Mouse (Mus musculus) forebrain, embryonic 12.5 days (tissue): ENCODE measurements around the gene Eva1c. TPM values are rescaled to one million over a fixed set of nuclear protein-coding genes. Genes with fewer than 3 reads are reported as not detected.

Source experiments
- ATAC-seq: fragments of 200-750 bp; cut with Nextera tagmentation; 2 replicates; pipeline ENCODE4 v1.8.0; 2017; ENCODE audit warnings: moderate TSS enrichment; ENCODE audit not compliant: low FRiP score
- H3K27ac ChIP-seq: fragments of 300-500 bp; sonication (generic); 2 replicates; pipeline ENCODE4 v1.5.1; 2016; ENCODE audit warnings: mild to moderate bottlenecking
- H3K27me3 ChIP-seq: fragments of 300-500 bp; sonication (generic); 2 replicates; pipeline ENCODE4 v1.6.1; 2016; ENCODE audit warnings: mild to moderate bottlenecking
- H3K36me3 ChIP-seq: fragments of 300-500 bp; sonication (generic); replicated peaks from 2 replicates; pipeline ENCODE4 v1.6.1; 2016; ENCODE audit warnings: mild to moderate bottlenecking
- H3K4me1 ChIP-seq: fragments of 300-500 bp; sonication (generic); 2 replicates; pipeline ENCODE4 v1.6.1; 2016
- H3K4me2 ChIP-seq: fragments of 300-500 bp; sonication (generic); 2 replicates; pipeline ENCODE4 v1.6.1; 2016; ENCODE audit warnings: mild to moderate bottlenecking, moderate library complexity
- H3K4me3 ChIP-seq: fragments of 300-500 bp; sonication (generic); replicated peaks from 2 replicates; pipeline ENCODE4 v1.5.1; 2016; ENCODE audit warnings: mild to moderate bottlenecking
- H3K9ac ChIP-seq: fragments of 300-500 bp; sonication (generic); 2 replicates; pipeline ENCODE4 v1.6.1; 2016; ENCODE audit warnings: mild to moderate bottlenecking
- H3K9me3 ChIP-seq: fragments of 300-500 bp; sonication (generic); 2 replicates; pipeline ENCODE4 v1.6.1; 2016
- WGBS: fragments of 180-500 bp; shearing (Covaris S2); methylation state at CpG from one replicate; pipeline ENCODE4 v1.1.7; 2016; 5-methylcytosine and 5-hydroxymethylcytosine counted together
- polyA plus RNA-seq: library from polyadenylated mRNA; unstranded; fragments of >200 nt; fragmentation: Nextera tagmentation; extraction: Ambion mirVana; gene quantifications from 2 replicates; pipeline ENCODE4 v1.2.1, GENCODE M21; 2016

The Eva1c gene
- polyA plus RNA-seq, 1 experiment from 2014 or later: 3.6 TPM

GRCm38 (mm10) chr16:90829136-90829535 lies 2.6 kb downstream of the Eva1c start:
- peaks cover 64% of the 10 kb centered on the region for H3K27me3 ChIP-seq
- ATAC-seq: no peak
- no peak overlapping the region for H3K4me2 ChIP-seq
- H3K4me1 ChIP-seq: peaks cover 46% of the 10 kb centered on the region
- no peak overlapping the region for H3K27ac ChIP-seq
- 83% methylated on average over 7 of the region's 7 CpGs for WGBS
- H3K4me3 ChIP-seq: no peak overlapping the region
- no peaks in the 10 kb centered on the region for H3K36me3 ChIP-seq
- no peak overlapping the region for H3K9ac ChIP-seq
- H3K9me3 ChIP-seq: no peaks in the 10 kb centered on the region

- Histone ChIP-seq H3K36me3 (no peaks in the 10 kb centered on the region), H3K4me2 (peak overlapping the region; percentile 98), H3K4me1 (peaks cover 46% of the 10 kb centered on the region), H3K27me3 (peaks cover 70% of the 10 kb centered on the region), H3K9ac (peak overlapping the region; percentile 66), H3K27ac (no peak overlapping the region), H3K4me3 (peak overlapping the region; percentile 50), H3K9me3 (no peaks in the 10 kb centered on the region)
- under 1% methylated on average over 45 of the region's 45 CpGs for WGBS
- ATAC-seq: peak; percentile 82
Measured at GRCm38 (mm10) chr16:90829894-90830685, 3.6 kb downstream of the Eva1c start.

GRCm38 (mm10) chr16:90830686-90831439 lies 4.3 kb downstream of the Eva1c start:
- Histone ChIP-seq H3K9me3 (no peaks in the 10 kb centered on the region), H3K27me3 (peaks cover 68% of the 10 kb centered on the region), H3K9ac (peak overlapping the region; percentile 66), H3K36me3 (no peaks in the 10 kb centered on the region), H3K4me2 (peak overlapping the region; percentile 98), H3K4me1 (peaks cover 46% of the 10 kb centered on the region), H3K27ac (no peak overlapping the region), H3K4me3 (peak overlapping the region; percentile 50)
- ATAC-seq: peak; percentile 76
- under 1% methylated on average over 67 of the region's 67 CpGs for WGBS

- Histone ChIP-seq H3K4me2 (peak overlapping the region; percentile 98), H3K4me3 (peak overlapping the region; percentile 50), H3K27ac (no peak overlapping the region), H3K9me3 (no peaks in the 10 kb centered on the region), H3K27me3 (peaks cover 68% of the 10 kb centered on the region), H3K4me1 (peaks cover 46% of the 10 kb centered on the region), H3K9ac (0 out of 2 replicates have a peak overlapping the region, but pooled peaks have one; percentile 66), H3K36me3 (no peaks in the 10 kb centered on the region)
- WGBS: 17% methylated on average over 15 of the region's 15 CpGs
- ATAC-seq: no peak
Measured at GRCm38 (mm10) chr16:90831676-90832075, 5.2 kb downstream of the Eva1c start.

DNA sequence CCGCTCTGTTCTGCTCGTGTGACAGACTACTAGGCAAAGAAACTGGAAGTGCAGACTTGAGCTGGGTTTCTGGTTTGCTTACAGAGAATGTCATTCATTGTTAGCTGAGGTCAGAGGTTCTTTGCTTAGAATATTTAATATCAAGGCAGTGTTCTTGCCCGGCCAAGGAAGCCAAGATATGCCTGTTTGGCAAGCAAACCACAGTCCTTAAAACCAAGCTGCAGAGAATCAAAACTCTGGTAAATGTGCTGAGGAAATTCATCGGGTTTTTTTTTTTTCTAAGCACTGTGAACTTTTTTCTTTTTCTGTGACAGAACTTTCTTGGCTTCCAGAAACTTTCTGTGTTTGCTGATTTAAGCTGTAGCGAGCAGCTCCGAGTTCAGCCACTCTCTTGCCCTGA lies 6.0 kb downstream of the Eva1c start:
- H3K9me3 ChIP-seq: no peaks in the 10 kb centered on the region
- no peaks in the 10 kb centered on the region for H3K36me3 ChIP-seq
- peak overlapping the region; percentile 98 for H3K4me2 ChIP-seq
- H3K27me3 ChIP-seq: peaks cover 68% of the 10 kb centered on the region
- no peak overlapping the region for H3K9ac ChIP-seq
- no peak for ATAC-seq
- no peak overlapping the region for H3K4me3 ChIP-seq
- 57% methylated on average over 6 of the region's 6 CpGs for WGBS
- H3K27ac ChIP-seq: no peak overlapping the region
- H3K4me1 ChIP-seq: peaks cover 46% of the 10 kb centered on the region

DNA sequence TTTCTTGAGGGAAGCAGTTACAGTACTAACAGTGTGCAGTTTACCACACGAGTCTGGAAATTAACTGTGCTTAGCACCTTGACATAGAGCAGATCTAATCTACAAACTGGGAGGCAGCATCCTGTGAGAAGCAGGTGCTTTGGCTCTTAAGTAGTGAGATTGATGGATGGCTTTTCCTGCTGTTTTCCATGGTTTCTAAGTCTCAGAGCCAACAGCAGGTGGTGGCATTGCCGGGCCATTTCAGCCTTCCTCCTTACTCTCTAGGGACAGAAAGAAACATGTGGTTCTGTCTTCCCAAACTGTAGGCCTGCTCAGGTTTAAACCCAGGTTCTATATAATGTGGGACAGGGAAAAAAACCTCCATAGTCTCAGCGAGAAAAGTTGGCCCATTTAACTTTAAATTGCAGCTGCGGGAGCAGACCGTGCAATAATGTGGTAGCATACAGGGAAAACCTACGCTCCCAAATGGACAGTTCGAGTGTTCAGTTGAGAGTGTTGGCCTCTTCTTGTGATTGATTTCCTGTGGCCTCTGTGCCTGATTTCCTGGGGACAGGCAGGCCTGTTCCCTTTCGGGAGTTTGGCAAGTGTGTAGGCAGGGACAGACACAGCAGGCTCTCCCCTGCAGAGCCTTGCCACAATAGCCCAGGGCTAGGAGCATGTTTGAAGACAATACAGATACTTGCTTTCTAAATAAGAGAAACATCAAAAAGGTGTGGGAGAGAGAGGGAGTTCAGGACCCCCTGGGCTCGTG lies 6.7 kb downstream of the Eva1c start:
- no peak overlapping the region for H3K4me3 ChIP-seq
- H3K4me1 ChIP-seq: peaks cover 46% of the 10 kb centered on the region
- ATAC-seq: no peak
- no peak overlapping the region for H3K9ac ChIP-seq
- H3K4me2 ChIP-seq: peak overlapping the region; percentile 2; the same call in 1 of the 2 replicates
- 29% methylated on average over 9 of the region's 9 CpGs for WGBS
- H3K9me3 ChIP-seq: no peaks in the 10 kb centered on the region
- H3K27ac ChIP-seq: peak overlapping the region; percentile 9
- H3K27me3 ChIP-seq: peaks cover 65% of the 10 kb centered on the region
- no peaks in the 10 kb centered on the region for H3K36me3 ChIP-seq

DNA sequence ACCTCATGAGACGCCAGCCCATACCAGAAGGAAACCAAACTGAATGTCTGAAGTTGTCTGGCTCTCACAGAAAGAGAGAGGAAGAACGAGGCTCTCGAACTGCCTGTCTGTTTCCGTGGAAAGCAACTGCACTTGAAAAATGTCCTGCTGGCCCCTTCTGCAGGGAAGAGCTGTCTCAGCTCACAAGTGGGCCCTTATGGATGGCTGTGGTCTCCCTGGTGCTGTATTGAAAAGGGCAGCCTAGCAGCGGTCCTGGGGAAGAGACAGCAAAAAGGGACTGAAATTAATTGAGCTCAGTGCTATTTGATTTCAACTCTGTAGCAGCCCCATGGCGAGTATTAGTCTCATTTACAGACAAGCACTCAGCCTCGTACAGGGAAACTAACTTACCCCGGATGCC lies 10.9 kb downstream of the Eva1c start:
- Histone ChIP-seq H3K4me2 (no peak overlapping the region), H3K36me3 (no peaks in the 10 kb centered on the region), H3K4me3 (no peak overlapping the region), H3K27me3 (peaks cover 25% of the 10 kb centered on the region), H3K4me1 (peaks cover 35% of the 10 kb centered on the region), H3K9ac (no peak overlapping the region), H3K9me3 (no peaks in the 10 kb centered on the region), H3K27ac (0 out of 2 replicates have a peak overlapping the region, but pooled peaks have one; percentile 8)
- no peak for ATAC-seq
- WGBS: 64% methylated on average over 8 of the region's 8 CpGs

DNA sequence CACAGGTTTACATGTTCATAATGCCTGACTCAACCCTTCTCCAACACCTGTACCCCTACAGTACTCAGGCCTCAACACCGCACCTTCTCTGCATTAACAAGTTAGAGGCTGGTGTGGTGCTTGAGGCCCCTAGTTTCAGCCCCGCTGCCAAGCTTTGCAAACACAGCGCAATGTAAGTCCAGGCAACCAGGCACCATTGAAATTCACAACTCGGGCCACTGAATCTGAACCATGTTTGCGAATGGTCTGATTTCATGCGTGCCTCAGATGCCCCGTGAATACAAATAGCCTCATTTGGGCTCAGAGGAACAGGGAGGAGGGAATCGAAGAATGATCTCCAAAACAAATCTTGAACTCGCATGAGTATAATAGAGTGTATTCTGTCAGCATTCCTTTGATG lies 15.6 kb downstream of the Eva1c start:
- whole genome bisulfite sequencing: 22% methylated on average over 9 of the region's 9 CpGs
- Histone ChIP-seq H3K9ac (no peak overlapping the region), H3K27me3 (peaks cover 3% of the 10 kb centered on the region; the same call in 1 of the 2 replicates), H3K36me3 (no peaks in the 10 kb centered on the region), H3K27ac (peak overlapping the region; percentile 76), H3K4me3 (no peak overlapping the region), H3K9me3 (no peaks in the 10 kb centered on the region), H3K4me1 (peaks cover 48% of the 10 kb centered on the region), H3K4me2 (peak overlapping the region; percentile 21)
- ATAC-seq: peak; percentile 62

- no peak overlapping the region for H3K4me2 ChIP-seq
- peak overlapping the region; percentile 46 for H3K27ac ChIP-seq
- no peak overlapping the region for H3K4me3 ChIP-seq
- H3K4me1 ChIP-seq: peaks cover 55% of the 10 kb centered on the region
- WGBS: 59% methylated on average over 6 of the region's 6 CpGs
- no peak overlapping the region for H3K9ac ChIP-seq
- no peaks in the 10 kb centered on the region for H3K9me3 ChIP-seq
- H3K27me3 ChIP-seq: no peaks in the 10 kb centered on the region
- no peak for ATAC-seq
- H3K36me3 ChIP-seq: no peaks in the 10 kb centered on the region
Measured at GRCm38 (mm10) chr16:90845038-90845437, 18.5 kb downstream of the Eva1c start.

DNA sequence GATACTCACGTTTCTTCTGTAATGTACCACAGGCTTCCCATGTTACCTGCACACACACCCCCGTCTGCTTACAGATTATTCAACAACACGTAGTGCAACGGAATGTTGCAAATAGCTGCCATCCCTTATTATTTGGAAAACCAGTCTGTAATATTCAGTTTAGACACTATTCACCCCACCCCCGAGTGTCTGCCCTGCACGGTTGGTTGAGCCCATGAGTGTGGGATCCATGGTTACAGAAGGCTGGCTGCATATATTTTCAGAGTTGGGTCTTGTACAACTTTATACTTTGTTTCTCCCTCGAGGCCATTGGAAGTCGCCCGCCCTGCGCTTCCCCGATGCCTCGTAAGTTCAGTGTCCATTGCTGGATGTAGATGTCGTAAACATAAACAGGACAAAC lies 19.1 kb downstream of the Eva1c start:
- Histone ChIP-seq H3K36me3 (no peaks in the 10 kb centered on the region), H3K4me2 (no peak overlapping the region), H3K27ac (peak overlapping the region; percentile 46; the same call in 1 of the 2 replicates), H3K9ac (no peak overlapping the region), H3K4me3 (no peak overlapping the region), H3K27me3 (no peaks in the 10 kb centered on the region), H3K9me3 (no peaks in the 10 kb centered on the region), H3K4me1 (peaks cover 57% of the 10 kb centered on the region)
- WGBS: 68% methylated on average over 13 of the region's 13 CpGs
- ATAC-seq: no peak

DNA sequence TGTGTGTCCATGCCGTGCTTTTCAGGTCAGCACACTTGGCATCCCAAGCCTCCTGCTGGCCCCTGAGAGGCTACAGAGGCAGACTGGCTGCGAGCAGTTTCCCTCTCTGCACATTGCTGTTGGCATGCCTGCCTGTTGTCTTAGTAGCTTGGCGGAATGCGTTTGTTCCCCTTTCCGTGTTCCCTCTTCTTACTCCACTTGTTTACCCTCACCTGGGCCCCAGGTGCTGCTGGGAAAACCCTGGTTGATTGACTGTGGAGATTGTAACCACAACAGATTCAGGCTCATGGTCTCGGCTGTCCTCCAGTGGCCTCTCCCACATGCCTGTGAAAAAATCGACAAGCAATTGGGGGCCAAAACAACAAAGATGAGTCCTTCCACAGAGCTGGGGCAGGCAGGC lies 22.2 kb downstream of the Eva1c start:
- ATAC-seq: no peak
- WGBS: 81% methylated on average over 7 of the region's 7 CpGs
- Histone ChIP-seq H3K27me3 (no peaks in the 10 kb centered on the region), H3K9me3 (no peaks in the 10 kb centered on the region), H3K9ac (no peak overlapping the region), H3K27ac (no peak overlapping the region), H3K4me1 (peaks cover 41% of the 10 kb centered on the region), H3K4me2 (no peak overlapping the region), H3K36me3 (no peaks in the 10 kb centered on the region), H3K4me3 (no peak overlapping the region)

GRCm38 (mm10) chr16:90849262-90849661 lies 22.7 kb downstream of the Eva1c start:
- WGBS: 50% methylated on average over 12 of the region's 12 CpGs
- H3K4me3 ChIP-seq: no peak overlapping the region
- no peak overlapping the region for H3K9ac ChIP-seq
- no peak overlapping the region for H3K4me2 ChIP-seq
- H3K27ac ChIP-seq: no peak overlapping the region
- no peaks in the 10 kb centered on the region for H3K9me3 ChIP-seq
- peaks cover 41% of the 10 kb centered on the region for H3K4me1 ChIP-seq
- no peaks in the 10 kb centered on the region for H3K36me3 ChIP-seq
- peak; percentile 48; the same call in 1 of the 2 replicates for ATAC-seq
- H3K27me3 ChIP-seq: no peaks in the 10 kb centered on the region
